Mouse (Mus musculus): ENCODE results near the gene Sema4g. TPM values are rescaled to one million over a fixed set of nuclear protein-coding genes. Genes with fewer than 3 reads are reported as not detected.

Gene Sema4g
- polyA plus RNA-seq (2021; fragmentation: Nextera tagmentation) = 1.6 and 1.9 TPM in 2 replicates
- long read RNA-seq, experiment 1, partial matches to known transcripts = 0 of 2 reads
- long read RNA-seq, experiment 1, other reads (novel, unspliced or antisense) = 2 of 2 reads
- long read RNA-seq, experiment 2, partial matches to known transcripts = 1 of 1 reads
- long read RNA-seq, experiment 2, other reads (novel, unspliced or antisense) = 0 of 1 reads

GRCm38 (mm10) chr19:44988831-44989566, at the start of gene Sema4g:
Sema4g (plus strand) TSS chr19:44989101.

GRCm38 (mm10) chr19:45005444-45005843, 16.5 kb downstream of the Sema4g start, which contains the start of gene Twnk:
Twnk (plus strand) TSS chr19:45005663.

GRCm38 (mm10) chr19:45005957-45006712, 17.2 kb downstream of the Sema4g start, which contains the start of gene Mrpl43:
Mrpl43 (minus strand) TSS chr19:45006442.

GRCm38 (mm10) chr19:45014335-45014971, 25.6 kb downstream of the Sema4g start, which contains the start of gene Lzts2:
Lzts2 (plus strand) TSS chr19:45014414.

GRCm38 (mm10) chr19:45045651-45046050, 56.8 kb downstream of the Sema4g start, which contains the start of gene Pdzd7:
Pdzd7 (minus strand) TSS chr19:45045717.

GRCm38 (mm10) chr19:45047417-45047934, 58.6 kb downstream of the Sema4g start, which contains the start of gene Sfxn3:
Sfxn3 (plus strand) TSS chr19:45047503.

Other genes starting within 250 kb of the Sema4g start
- gene Pax2, start 233.1 kb upstream of the Sema4g start, polyA plus RNA-seq (2021; fragmentation: Nextera tagmentation) = 0.04 and 0.06 TPM in 2 replicates
- gene Slf2, start 58.0 kb upstream of the Sema4g start, polyA plus RNA-seq (2021; fragmentation: Nextera tagmentation) = 5.5 and 6.1 TPM in 2 replicates
- 4.9 and 5.5 TPM in 2 replicates for gene Twnk, start 16.6 kb downstream of the Sema4g start, polyA plus RNA-seq (2021; fragmentation: Nextera tagmentation)
- 85.6 and 97.1 TPM in 2 replicates for gene Mrpl43, start 17.3 kb downstream of the Sema4g start, polyA plus RNA-seq (2021; fragmentation: Nextera tagmentation)
- 13.1 and 15.1 TPM in 2 replicates for gene Lzts2, start 25.3 kb downstream of the Sema4g start, polyA plus RNA-seq (2021; fragmentation: Nextera tagmentation)
- gene Pdzd7, start 56.6 kb downstream of the Sema4g start, polyA plus RNA-seq (2021; fragmentation: Nextera tagmentation) = 0.31 and 0.59 TPM in 2 replicates
- gene Sfxn3, start 58.4 kb downstream of the Sema4g start, polyA plus RNA-seq (2021; fragmentation: Nextera tagmentation) = 59.0 and 81.7 TPM in 2 replicates
- 6.4 and 9.0 TPM in 2 replicates for gene Kazald1, start 86.1 kb downstream of the Sema4g start, polyA plus RNA-seq (2021; fragmentation: Nextera tagmentation)
- gene Tlx1, start 161.6 kb downstream of the Sema4g start, polyA plus RNA-seq (2021; fragmentation: Nextera tagmentation) = not detected in 2 replicates
- not detected in 2 replicates for gene Lbx1, start 246.7 kb downstream of the Sema4g start, polyA plus RNA-seq (2021; fragmentation: Nextera tagmentation)